Comparison of ENCODE assay signal across 9 mouse cellular contexts in genomic region chr11:119304904-119305712, GRCm38 (mm10). TPM values are rescaled to one million over a fixed set of nuclear protein-coding genes. Genes with fewer than 3 reads are reported as not detected.
A peak's percentile ranks its signal among the peaks of the same experiment; 100 is the strongest.
DNase-seq lines count a peak whose midpoint lies in the region; ATAC-seq and TF ChIP-seq lines count a peak whose summit lies in the region.
"Had no signal": no experiment of that assay in that cellular context is flagged by ENCODE, and none has a peak within 500 bp of the region (broad histone marks: within the 10 kb centered on the region; RNA-seq: fewer than 3 reads in every experiment).

No protein-coding gene starts in this region.

- 37% methylated on average over 16 of the region's 16 CpGs for WGBS in kidney, embryonic 14.5 days
- 46% methylated on average over 16 of the region's 16 CpGs for WGBS in forebrain, postnatal 0 days
- 38% methylated on average over 16 of the region's 16 CpGs for WGBS in neural tube, embryonic 11.5 days

- no peaks in the 10 kb centered on the region for H3K9me3 ChIP-seq in kidney, embryonic 14.5 days (ENCODE audit: control insufficient read depth, low read length)
- H3K9me3 ChIP-seq in E14TG2a.4 (ENCODE audit: low read length), result no peaks in the 10 kb centered on the region
- H3K9me3 ChIP-seq in forebrain, postnatal 0 days (ENCODE audit: low read length), result no peaks in the 10 kb centered on the region
- no peaks in the 10 kb centered on the region for H3K9me3 ChIP-seq in neural tube, embryonic 11.5 days (ENCODE audit: control insufficient read depth, low read length)
- H3K9me3 ChIP-seq: megakaryocyte, embryonic 14.5 days had no signal

- H3K4me2 ChIP-seq in kidney, embryonic 14.5 days (replicated peaks; ENCODE audit: low read depth, low read length), result no peak overlapping the region; the same call in 1 of the 2 replicates
- no peak overlapping the region for H3K4me2 ChIP-seq in forebrain, postnatal 0 days (ENCODE audit: low read depth)
- no peak overlapping the region for H3K4me2 ChIP-seq in neural tube, embryonic 11.5 days (ENCODE audit: low read depth)

- no peak overlapping the region for H3K4me3 ChIP-seq in kidney, embryonic 14.5 days (ENCODE audit: low read length)
- H3K4me3 ChIP-seq in E14TG2a.4 (replicated peaks; ENCODE audit: low read length), result peak overlapping the region; percentile 73
- H3K4me3 ChIP-seq in forebrain, postnatal 0 days (ENCODE audit: low read depth, low read length), result no peak overlapping the region
- no peak overlapping the region for H3K4me3 ChIP-seq in neural tube, embryonic 11.5 days (ENCODE audit: low read depth, low read length)
- H3K4me3 ChIP-seq: megakaryocyte, embryonic 14.5 days had no signal

- H3K27ac ChIP-seq in kidney, embryonic 14.5 days (ENCODE audit: low read depth, low read length), result no peak overlapping the region
- H3K27ac ChIP-seq in forebrain, postnatal 0 days (ENCODE audit: low read depth, low read length), result no peak overlapping the region
- H3K27ac ChIP-seq in neural tube, embryonic 11.5 days (ENCODE audit: low read depth, low read length), result no peak overlapping the region

- H3K9ac ChIP-seq in kidney, embryonic 14.5 days (ENCODE audit: low read depth, low read length), result no peak overlapping the region
- H3K9ac ChIP-seq in forebrain, postnatal 0 days, result no peak overlapping the region
- no peak overlapping the region for H3K9ac ChIP-seq in neural tube, embryonic 11.5 days (ENCODE audit: low read length)

- ATAC-seq in kidney, embryonic 14.5 days (ENCODE audit: low FRiP score, low TSS enrichment), result no peak
- peak; percentile 47 for ATAC-seq in forebrain, postnatal 0 days
- no peak for ATAC-seq in neural tube, embryonic 11.5 days (ENCODE audit: insufficient read depth, low FRiP score, low TSS enrichment)

- DNase-seq in kidney, adult 11 months, result peak; percentile 37
- peak; percentile 45 to 69 for DNase-seq in adrenal gland, postnatal 36 days
- DNase-seq in forebrain, postnatal 0 days, result peak; percentile 66
- peak; percentile 68 to 75 for DNase-seq in kidney, postnatal 36 days
- peak; percentile 67 for DNase-seq in neural tube, embryonic 11.5 days (ENCODE audit: low spot score)
- no peak for DNase-seq in urinary bladder, postnatal 36 days (ENCODE audit: low spot score in 2 of 2)

- no peaks in the 10 kb centered on the region for H3K36me3 ChIP-seq in kidney, embryonic 14.5 days (ENCODE audit: control insufficient read depth, insufficient read depth, low read length)
- H3K36me3 ChIP-seq in E14TG2a.4 (ENCODE audit: insufficient read depth, low read length), result no peaks in the 10 kb centered on the region
- H3K36me3 ChIP-seq in forebrain, postnatal 0 days (ENCODE audit: insufficient read depth), result no peaks in the 10 kb centered on the region
- H3K36me3 ChIP-seq in neural tube, embryonic 11.5 days (ENCODE audit: control insufficient read depth, insufficient read depth, low read length), result no peaks in the 10 kb centered on the region

- H3K4me1 ChIP-seq in kidney, embryonic 14.5 days (ENCODE audit: control insufficient read depth, insufficient read depth, low read length), result no peaks in the 10 kb centered on the region
- H3K4me1 ChIP-seq in E14TG2a.4 (replicated peaks; ENCODE audit: low read depth, low read length), result peaks cover 66% of the 10 kb centered on the region
- H3K4me1 ChIP-seq in forebrain, postnatal 0 days (ENCODE audit: insufficient read depth), result peaks cover 6% of the 10 kb centered on the region; the same call in 1 of the 2 replicates
- 0 out of 2 replicates have a peak, but pooled peaks cover 3% of the 10 kb centered on the region for H3K4me1 ChIP-seq in neural tube, embryonic 11.5 days (ENCODE audit: control insufficient read depth, insufficient read depth, low read length)

- H3K27me3 ChIP-seq in kidney, embryonic 14.5 days (ENCODE audit: control insufficient read depth, insufficient read depth, low read length), result no peaks in the 10 kb centered on the region; the same call in 1 of the 2 replicates
- H3K27me3 ChIP-seq in E14TG2a.4 (ENCODE audit: insufficient read depth, low read length), result peaks cover 9% of the 10 kb centered on the region
- H3K27me3 ChIP-seq in forebrain, postnatal 0 days (ENCODE audit: insufficient read depth, low read length), result no peaks in the 10 kb centered on the region; the same call in 1 of the 2 replicates
- no peaks in the 10 kb centered on the region for H3K27me3 ChIP-seq in neural tube, embryonic 11.5 days (ENCODE audit: control insufficient read depth, insufficient read depth, low read length)

- peak; percentile 78 for TF ChIP-seq CTCF in E14TG2a.4 (conservative IDR thresholded peaks at IDR 0.05; ENCODE audit: low read length)
- peak; percentile 88 for TF ChIP-seq CTCF in forebrain, postnatal 0 days (IDR thresholded peaks at IDR 0.05; ENCODE audit: low read depth)

RNA-seq across cellular contexts. Expression of gene Card14, which starts 2.5 kb away (rescaled TPM):
- polyA plus RNA-seq in kidney, embryonic 14.5 days (2014; fragmentation: Nextera tagmentation; extraction: Ambion mirVana), result 0.16 and 0.17 TPM in 2 replicates
- under 1 TPM; 0.17 to 0.33 TPM for total RNA-seq in adrenal gland, postnatal 36 days (2021)
- 0.85 and 1.6 TPM in 2 replicates for total RNA-seq in forebrain, postnatal 0 days (2014; rRNA removed)
- polyA plus RNA-seq in forebrain, postnatal 0 days (2015; fragmentation: Nextera tagmentation; extraction: Ambion mirVana), result 0.28 and 0.34 TPM in 2 replicates
- not detected in 2 replicates for polyA plus RNA-seq in neural tube, embryonic 11.5 days (2014; fragmentation: Nextera tagmentation; extraction: Ambion mirVana)

RNA-seq across cellular contexts. Expression of gene Eif4a3, which starts 5.2 kb away (rescaled TPM):
- polyA plus RNA-seq in kidney, embryonic 14.5 days (2014; fragmentation: Nextera tagmentation; extraction: Ambion mirVana), result 362 and 419 TPM in 2 replicates
- total RNA-seq in adrenal gland, postnatal 36 days (2021), result 100 to 1,000 TPM; 136 to 138 TPM
- 186 and 192 TPM in 2 replicates for total RNA-seq in forebrain, postnatal 0 days (2014; rRNA removed)
- 266 and 286 TPM in 2 replicates for polyA plus RNA-seq in forebrain, postnatal 0 days (2015; fragmentation: Nextera tagmentation; extraction: Ambion mirVana)
- 402 and 421 TPM in 2 replicates for polyA plus RNA-seq in neural tube, embryonic 11.5 days (2014; fragmentation: Nextera tagmentation; extraction: Ambion mirVana)

RNA-seq across cellular contexts. Expression of gene Gaa, which starts 37.4 kb away (rescaled TPM):
- polyA plus RNA-seq in kidney, embryonic 14.5 days (2014; fragmentation: Nextera tagmentation; extraction: Ambion mirVana), result 21.4 and 37.2 TPM in 2 replicates
- total RNA-seq in adrenal gland, postnatal 36 days (2021), result 100 to 1,000 TPM in 1 of 2 experiments, 10 to 100 TPM in 1; 95.1 to 103 TPM
- total RNA-seq in forebrain, postnatal 0 days (2014; rRNA removed), result 97.3 and 135 TPM in 2 replicates
- polyA plus RNA-seq in forebrain, postnatal 0 days (2015; fragmentation: Nextera tagmentation; extraction: Ambion mirVana), result 79.8 and 109 TPM in 2 replicates
- polyA plus RNA-seq in neural tube, embryonic 11.5 days (2014; fragmentation: Nextera tagmentation; extraction: Ambion mirVana), result 21.4 and 24.1 TPM in 2 replicates

RNA-seq across cellular contexts. Expression of gene Sgsh, which starts 50.2 kb away (rescaled TPM):
- 7.1 and 7.9 TPM in 2 replicates for polyA plus RNA-seq in kidney, embryonic 14.5 days (2014; fragmentation: Nextera tagmentation; extraction: Ambion mirVana)
- 10 to 100 TPM; 14.7 to 24.9 TPM for total RNA-seq in adrenal gland, postnatal 36 days (2021)
- total RNA-seq in forebrain, postnatal 0 days (2014; rRNA removed), result 4.7 and 8.8 TPM in 2 replicates
- polyA plus RNA-seq in forebrain, postnatal 0 days (2015; fragmentation: Nextera tagmentation; extraction: Ambion mirVana), result 2.4 and 5.0 TPM in 2 replicates
- polyA plus RNA-seq in neural tube, embryonic 11.5 days (2014; fragmentation: Nextera tagmentation; extraction: Ambion mirVana), result 5.2 and 6.7 TPM in 2 replicates

RNA-seq across cellular contexts. Expression of gene Slc26a11, which starts 50.2 kb away (rescaled TPM):
- 5.9 and 8.2 TPM in 2 replicates for polyA plus RNA-seq in kidney, embryonic 14.5 days (2014; fragmentation: Nextera tagmentation; extraction: Ambion mirVana)
- 1 to 10 TPM; 6.5 to 8.4 TPM for total RNA-seq in adrenal gland, postnatal 36 days (2021)
- 3.8 and 4.8 TPM in 2 replicates for total RNA-seq in forebrain, postnatal 0 days (2014; rRNA removed)
- 2.2 and 3.6 TPM in 2 replicates for polyA plus RNA-seq in forebrain, postnatal 0 days (2015; fragmentation: Nextera tagmentation; extraction: Ambion mirVana)
- 4.3 and 5.2 TPM in 2 replicates for polyA plus RNA-seq in neural tube, embryonic 11.5 days (2014; fragmentation: Nextera tagmentation; extraction: Ambion mirVana)

Comparison
In these comparisons a context has a peak if more than half of its experiments do, and no peak if none do; other contexts are left out.
1. DNase-seq: peak in kidney, adult 11 months (single experiment), adrenal gland, postnatal 36 days (2 of 2), forebrain, postnatal 0 days (single experiment), kidney, postnatal 36 days (2 of 2) and neural tube, embryonic 11.5 days (single experiment); none in urinary bladder, postnatal 36 days (0 of 2).